Mouse (Mus musculus) liver, adult 2 months (tissue): ENCODE results near the gene Magi2. TPM values are rescaled to one million over a fixed set of nuclear protein-coding genes. Genes with fewer than 3 reads are reported as not detected.

Source experiments
- DNase-seq: peaks from one replicate; pipeline ENCODE4 v3.0.0-alpha.2; 2011; ENCODE audit warnings: low read depth, low spot score; ENCODE audit errors: extremely low read depth
- H3K27ac ChIP-seq: fragments of 200-500 bp; replicated peaks from 2 replicates; pipeline ENCODE4 v1.5.1; 2012; ENCODE audit warnings: low read depth, mild to moderate bottlenecking, control low read depth, inconsistent platforms, low read length; ENCODE audit not compliant: insufficient read depth
- H3K27me3 ChIP-seq: fragments of 200-500 bp; 2 replicates; pipeline ENCODE4 v1.6.1; 2012; ENCODE audit warnings: mild to moderate bottlenecking, moderate library complexity, low read length, inconsistent platforms; ENCODE audit not compliant: control insufficient read depth, insufficient read depth
- H3K36me3 ChIP-seq: fragments of 200-500 bp; 2 replicates; pipeline ENCODE4 v1.6.1; 2012; ENCODE audit warnings: low read length, inconsistent platforms; ENCODE audit not compliant: control insufficient read depth, insufficient read depth
- H3K4me1 ChIP-seq: fragments of 200-500 bp; 2 replicates; pipeline ENCODE4 v1.6.1; 2011; ENCODE audit warnings: low read length; ENCODE audit not compliant: control insufficient read depth, insufficient read depth
- H3K4me3 ChIP-seq: fragments of 200-500 bp; 2 replicates; pipeline ENCODE4 v1.5.1; 2011; ENCODE audit warnings: low read depth, mild to moderate bottlenecking, control low read depth, low read length, moderate library complexity; ENCODE audit not compliant: insufficient read depth
- H3K79me2 ChIP-seq: fragments of 200-500 bp; 2 replicates; pipeline ENCODE4 v1.6.1; 2012; ENCODE audit warnings: inconsistent platforms, mild to moderate bottlenecking, low read length, moderate library complexity; ENCODE audit not compliant: control insufficient read depth, insufficient read depth
- H3K9ac ChIP-seq: fragments of 200-500 bp; 2 replicates; pipeline ENCODE4 v1.6.1; 2012; ENCODE audit warnings: low read depth, mild to moderate bottlenecking, control low read depth, inconsistent platforms, low read length
- CTCF ChIP-seq: fragments of 200-500 bp; IDR thresholded peaks from 2 replicates; pipeline ENCODE4 v1.5.1; 2011; ENCODE audit warnings: low read depth, low read length, control low read depth
- POLR2A ChIP-seq: fragments of 200-500 bp; IDR thresholded peaks from 2 replicates; pipeline ENCODE4 v1.6.1; 2011; ENCODE audit warnings: low read length, control low read depth; ENCODE audit not compliant: insufficient read depth; ENCODE audit errors: extremely low read depth
- WGBS: fragments of 180-500 bp; shearing (Covaris S2); methylation state at CpG from one replicate; pipeline ENCODE4 v1.1.7; 2018; 5-methylcytosine and 5-hydroxymethylcytosine counted together
- polyA plus RNA-seq: library from polyadenylated mRNA; depleted of rRNA; stranded (reverse); fragments of >200 nt; gene quantifications from 2 replicates; pipeline ENCODE4 v1.2.3, GENCODE M21; 2012
- total RNA-seq: library from RNA; depleted of rRNA; stranded (reverse); fragments of >200 nt; gene quantifications from 2 replicates; pipeline ENCODE4 v1.2.3, GENCODE M21; 2014

The Magi2 gene
- total and polyA plus RNA-seq, 2 experiments: 0.06 to 0.18 TPM

GRCm38 (mm10) chr5:20055000-20055399 is 828.2 kb downstream of the Magi2 start:
- no peaks in the 10 kb centered on the region for H3K27me3 ChIP-seq
- TF ChIP-seq CTCF (no peak), POLR2A (no peak)
- H3K27ac ChIP-seq: no peak overlapping the region
- no peak for DNase-seq
- no peaks in the 10 kb centered on the region for H3K36me3 ChIP-seq
- H3K9ac ChIP-seq: no peak overlapping the region
- no peaks in the 10 kb centered on the region for H3K79me2 ChIP-seq
- H3K4me1 ChIP-seq: no peaks in the 10 kb centered on the region
- no peak overlapping the region for H3K4me3 ChIP-seq
- 92% methylated on average over 1 of the region's 1 CpGs for WGBS

GRCm38 (mm10) chr5:20056074-20056842 is 829.4 kb downstream of the Magi2 start:
- Histone ChIP-seq H3K27ac (no peak overlapping the region), H3K9ac (no peak overlapping the region), H3K27me3 (no peaks in the 10 kb centered on the region), H3K36me3 (no peaks in the 10 kb centered on the region), H3K4me1 (no peaks in the 10 kb centered on the region), H3K4me3 (no peak overlapping the region), H3K79me2 (no peaks in the 10 kb centered on the region)
- WGBS: 65% methylated on average over 5 of the region's 5 CpGs
- DNase-seq: no peak
- TF ChIP-seq CTCF (no peak), POLR2A (no peak)

DNA sequence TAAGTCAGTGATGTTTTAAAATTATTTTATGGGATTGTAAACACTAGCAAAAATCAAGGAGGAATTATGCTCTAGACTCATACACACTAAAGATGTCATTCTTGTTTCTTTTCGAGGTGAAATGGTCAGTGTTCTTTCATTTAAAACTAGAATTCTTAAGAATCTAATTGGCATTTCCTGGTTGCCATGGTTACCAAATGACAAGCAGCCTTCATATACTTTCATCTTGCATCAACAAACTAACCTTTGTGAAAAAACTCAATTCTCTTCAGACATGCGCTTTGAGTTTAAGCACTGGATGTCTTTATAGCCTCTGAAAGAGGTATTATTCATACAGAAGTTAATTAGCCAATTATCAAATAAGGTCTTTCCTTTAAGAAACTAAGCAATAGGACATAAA is 830.0 kb downstream of the Magi2 start:
- Histone ChIP-seq H3K79me2 (no peaks in the 10 kb centered on the region), H3K9ac (no peak overlapping the region), H3K36me3 (no peaks in the 10 kb centered on the region), H3K27ac (no peak overlapping the region), H3K4me3 (no peak overlapping the region), H3K27me3 (no peaks in the 10 kb centered on the region), H3K4me1 (no peaks in the 10 kb centered on the region)
- TF ChIP-seq POLR2A (no peak), CTCF (no peak)
- 82% methylated on average over 2 of the region's 2 CpGs for WGBS
- no peak for DNase-seq

DNA sequence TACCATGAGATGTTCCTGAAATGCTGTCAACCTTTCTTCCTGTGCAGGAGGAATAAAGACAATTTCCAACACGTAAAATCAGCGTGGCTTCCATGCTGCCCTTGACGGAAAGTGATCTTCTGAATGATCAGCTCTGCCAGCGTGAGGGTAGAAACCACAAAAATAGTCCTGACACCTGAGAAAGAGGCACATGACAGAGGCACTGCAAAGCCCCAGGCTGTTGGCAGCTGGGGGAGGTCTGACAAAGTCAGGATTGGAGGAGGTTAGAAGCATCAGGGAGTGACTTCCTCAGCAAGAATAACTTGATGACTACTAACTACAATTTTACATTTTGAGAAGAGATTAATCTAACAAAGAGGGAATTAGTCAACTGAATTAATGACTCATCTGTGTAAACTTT is 835.2 kb downstream of the Magi2 start:
- no peaks in the 10 kb centered on the region for H3K4me1 ChIP-seq
- no peak overlapping the region for H3K4me3 ChIP-seq
- no peak overlapping the region for H3K9ac ChIP-seq
- H3K27ac ChIP-seq: no peak overlapping the region
- H3K36me3 ChIP-seq: no peaks in the 10 kb centered on the region
- H3K27me3 ChIP-seq: no peaks in the 10 kb centered on the region
- no peak for DNase-seq
- TF ChIP-seq POLR2A (no peak), CTCF (no peak)
- WGBS: 78% methylated on average over 4 of the region's 4 CpGs
- H3K79me2 ChIP-seq: no peaks in the 10 kb centered on the region

GRCm38 (mm10) chr5:20065081-20065480 is 838.2 kb downstream of the Magi2 start:
- no peak for TF ChIP-seq POLR2A
- TF ChIP-seq CTCF: no peak
- WGBS: 89% methylated on average over 1 of the region's 1 CpGs

GRCm38 (mm10) chr5:20068496-20068895 is 841.7 kb downstream of the Magi2 start:
- Histone ChIP-seq H3K4me1 (no peaks in the 10 kb centered on the region), H3K27ac (no peak overlapping the region), H3K27me3 (no peaks in the 10 kb centered on the region), H3K9ac (no peak overlapping the region), H3K36me3 (no peaks in the 10 kb centered on the region), H3K4me3 (no peak overlapping the region), H3K79me2 (no peaks in the 10 kb centered on the region)
- no peak for TF ChIP-seq POLR2A
- no peak for TF ChIP-seq CTCF
- no peak for DNase-seq
- 83% methylated on average over 1 of the region's 1 CpGs for WGBS

More at GRCm38 (mm10) chr5:20065081-20065480, 838.2 kb downstream of the Magi2 start:
- H3K9ac ChIP-seq: no peak overlapping the region
- no peaks in the 10 kb centered on the region for H3K79me2 ChIP-seq
- H3K4me3 ChIP-seq: no peak overlapping the region
- no peaks in the 10 kb centered on the region for H3K27me3 ChIP-seq
- no peak overlapping the region for H3K27ac ChIP-seq
- DNase-seq: no peak
- no peaks in the 10 kb centered on the region for H3K4me1 ChIP-seq
- no peaks in the 10 kb centered on the region for H3K36me3 ChIP-seq
